Mouse (Mus musculus) intestine, embryonic 16.5 days (tissue): ENCODE data around the gene 9130023H24Rik. TPM values are rescaled to one million over a fixed set of nuclear protein-coding genes. Genes with fewer than 3 reads are reported as not detected.

Experiments
- ATAC-seq: fragments of 200-750 bp; cut with Nextera tagmentation; 2 replicates; pipeline ENCODE4 v1.8.0; 2017; ENCODE audit warnings: moderate TSS enrichment, moderate library complexity
- H3K27ac ChIP-seq: fragments of 300-500 bp; sonication (generic); 2 replicates; pipeline ENCODE4 v1.5.1; 2014; ENCODE audit warnings: mild to moderate bottlenecking, low read length
- H3K27me3 ChIP-seq: fragments of 300-500 bp; sonication (generic); replicated peaks from 2 replicates; pipeline ENCODE4 v1.6.1; 2014; ENCODE audit warnings: low read length, control low read depth, mixed read lengths; ENCODE audit not compliant: control insufficient read depth, insufficient read depth
- H3K36me3 ChIP-seq: fragments of 300-500 bp; sonication (generic); 2 replicates; pipeline ENCODE4 v1.6.1; 2014; ENCODE audit warnings: low read length, control low read depth; ENCODE audit not compliant: control insufficient read depth, insufficient read depth
- H3K4me1 ChIP-seq: fragments of 300-500 bp; sonication (generic); 2 replicates; pipeline ENCODE4 v1.6.1; 2014; ENCODE audit warnings: low read length, control low read depth, mixed read lengths; ENCODE audit not compliant: control insufficient read depth, insufficient read depth
- H3K4me2 ChIP-seq: fragments of 300-500 bp; sonication (generic); 2 replicates; pipeline ENCODE4 v1.6.1; 2014; ENCODE audit warnings: low read depth, low read length, control low read depth
- H3K4me3 ChIP-seq: fragments of 300-500 bp; sonication (generic); 2 replicates; pipeline ENCODE4 v1.5.1; 2014; ENCODE audit warnings: mild to moderate bottlenecking, low read length
- H3K9ac ChIP-seq: fragments of 300-500 bp; sonication (generic); 2 replicates; pipeline ENCODE4 v1.6.1; 2014; ENCODE audit warnings: low read depth, low read length
- H3K9me3 ChIP-seq: fragments of 300-500 bp; sonication (generic); 2 replicates; pipeline ENCODE4 v1.6.1; 2016; ENCODE audit warnings: low read length, control low read depth; ENCODE audit not compliant: control insufficient read depth
- WGBS: fragments of 180-500 bp; shearing (Covaris S2); extraction: QIAGEN DNeasy Blood & Tissue Kit; methylation state at CpG from one replicate; pipeline ENCODE4 v1.1.7; 2014; 5-methylcytosine and 5-hydroxymethylcytosine counted together
- polyA plus RNA-seq: library from polyadenylated mRNA; unstranded; fragments of >200 nt; fragmentation: Nextera tagmentation; extraction: Ambion mirVana; gene quantifications from 2 replicates; pipeline ENCODE4 v1.2.1, GENCODE M21; 2015

Gene 9130023H24Rik
- polyA plus RNA-seq, 1 experiment from 2014 or later, result 5.7 TPM

DNA sequence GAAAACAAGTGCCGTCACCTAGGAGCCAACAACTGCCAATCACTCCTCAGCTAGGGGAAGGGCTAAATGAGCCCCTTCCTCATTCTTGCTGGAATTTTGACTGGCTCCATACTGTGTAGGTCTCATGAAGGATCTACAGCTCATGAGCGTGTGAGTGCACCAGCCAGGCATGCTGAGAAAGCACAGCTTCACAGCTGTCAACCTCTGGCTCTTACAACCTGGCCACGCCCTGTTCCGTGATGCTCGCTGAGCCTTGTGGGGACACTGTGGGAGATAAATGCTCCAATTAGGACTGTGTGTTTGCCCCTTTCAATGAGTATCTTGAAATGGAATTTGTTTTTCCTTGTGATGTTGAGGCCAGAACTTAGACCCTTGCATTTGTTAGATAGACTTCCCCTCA, 12.2 kb upstream of the 9130023H24Rik start:
- Histone ChIP-seq H3K36me3 (no peaks in the 10 kb centered on the region), H3K4me2 (peak overlapping the region; percentile 34), H3K9ac (no peak overlapping the region; the same call in 1 of the 2 replicates), H3K4me3 (no peak overlapping the region), H3K27ac (no peak overlapping the region), H3K4me1 (peaks cover 16% of the 10 kb centered on the region; the same call in 1 of the 2 replicates), H3K9me3 (no peaks in the 10 kb centered on the region), H3K27me3 (no peaks in the 10 kb centered on the region)
- no peak for ATAC-seq
- 72% methylated on average over 5 of the region's 5 CpGs for WGBS

GRCm38 (mm10) chr7:128248081-128249042, 10.5 kb upstream of the 9130023H24Rik start:
- no peak for ATAC-seq
- WGBS, result 76% methylated on average over 10 of the region's 10 CpGs
- Histone ChIP-seq H3K36me3 (peaks cover 6% of the 10 kb centered on the region; the same call in 1 of the 2 replicates), H3K9ac (peak overlapping the region; percentile 85), H3K9me3 (no peaks in the 10 kb centered on the region), H3K4me2 (peak overlapping the region; percentile 63), H3K27me3 (no peaks in the 10 kb centered on the region), H3K27ac (peak overlapping the region; percentile 19; the same call in 1 of the 2 replicates), H3K4me3 (peak overlapping the region; percentile 66), H3K4me1 (peaks cover 16% of the 10 kb centered on the region; the same call in 1 of the 2 replicates)

DNA sequence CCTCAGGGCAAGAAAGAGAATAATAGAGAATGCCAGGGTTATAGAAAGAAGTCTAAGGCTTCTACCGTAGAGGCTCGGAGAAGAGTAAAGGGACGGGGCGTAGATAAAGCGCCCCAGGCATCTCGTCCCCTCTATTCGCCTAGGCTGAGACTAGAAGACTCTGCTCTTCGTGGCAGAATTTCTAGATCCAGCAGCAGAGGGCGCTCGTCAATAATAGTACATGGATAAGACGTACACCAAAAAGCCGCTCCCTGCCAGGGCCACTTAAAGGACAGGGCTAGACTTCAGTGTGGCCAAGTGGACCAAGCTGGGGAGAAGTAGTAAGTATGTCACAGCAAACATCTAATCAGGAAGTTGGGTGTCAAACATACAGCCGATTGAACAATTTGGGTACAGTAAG, 9.6 kb upstream of the 9130023H24Rik start:
- H3K9me3 ChIP-seq, result no peaks in the 10 kb centered on the region
- H3K4me1 ChIP-seq, result peaks cover 14% of the 10 kb centered on the region; the same call in 1 of the 2 replicates
- peaks cover 6% of the 10 kb centered on the region; the same call in 1 of the 2 replicates for H3K36me3 ChIP-seq
- peak; percentile 74 for ATAC-seq
- peak overlapping the region; percentile 85 for H3K9ac ChIP-seq
- H3K27ac ChIP-seq, result peak overlapping the region; percentile 97
- H3K27me3 ChIP-seq, result no peaks in the 10 kb centered on the region
- peak overlapping the region; percentile 63 for H3K4me2 ChIP-seq
- peak overlapping the region; percentile 66 for H3K4me3 ChIP-seq
- WGBS, result under 1% methylated on average over 13 of the region's 13 CpGs

DNA sequence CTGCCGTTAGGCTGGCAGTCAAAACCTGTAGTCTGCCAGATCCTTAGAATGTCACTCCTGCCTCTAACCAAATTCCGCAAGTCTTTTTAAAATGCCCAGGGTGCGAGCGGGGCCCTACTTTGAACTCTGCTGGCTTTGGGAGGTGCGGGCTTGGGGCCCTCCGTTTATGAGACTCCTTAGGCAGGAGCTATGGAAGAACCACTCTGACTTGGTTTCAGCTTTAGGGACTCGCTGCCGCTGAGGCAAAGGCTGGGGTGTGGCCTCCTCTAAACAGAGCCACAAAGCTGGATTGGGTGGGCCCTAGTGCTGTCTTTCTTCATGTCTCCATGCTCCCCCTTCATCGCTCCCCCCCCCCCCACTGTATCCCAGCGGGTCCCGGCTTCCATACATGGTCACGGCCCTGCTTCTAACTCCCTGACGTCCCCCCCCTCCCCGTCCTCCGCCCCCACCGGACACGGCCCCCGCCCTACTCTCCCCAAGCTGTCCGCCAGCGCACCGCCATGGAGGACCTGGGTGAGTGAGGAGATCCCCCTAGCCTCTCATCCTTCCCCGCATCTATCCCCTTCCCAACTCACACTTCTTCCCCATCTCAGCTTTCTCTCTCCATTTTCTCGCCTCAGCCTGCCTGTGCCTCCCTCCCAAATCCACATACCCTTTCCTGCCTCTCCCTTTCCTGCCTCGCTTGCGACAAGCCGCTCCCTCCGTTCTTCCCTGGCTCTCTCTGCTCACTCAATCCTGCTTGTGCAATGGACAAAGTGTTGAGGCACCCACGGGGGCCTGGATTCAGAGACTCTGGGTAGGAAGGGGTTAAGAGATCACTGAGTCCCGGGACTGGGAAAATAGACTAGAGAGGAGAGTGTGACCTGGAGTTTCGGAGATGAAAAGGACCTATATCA, 8.9 kb upstream of the 9130023H24Rik start, which contains the start of gene Tgfb1i1:
Tgfb1i1 (plus strand) TSS at position 317 of the 896 bp plus-strand sequence.
- peaks cover 6% of the 10 kb centered on the region; the same call in 1 of the 2 replicates for H3K36me3 ChIP-seq
- WGBS, result 2% methylated on average over 23 of the region's 30 CpGs
- peak within 1 kb of the TSS; percentile 66 for H3K4me3 ChIP-seq
- peak; percentile 83 for ATAC-seq
- H3K9ac ChIP-seq, result peak within 1 kb of the TSS; percentile 85
- H3K4me1 ChIP-seq, result peaks cover 12% of the 10 kb centered on the region; the same call in 1 of the 2 replicates
- H3K27me3 ChIP-seq, result no peaks in the 10 kb centered on the region
- peak within 1 kb of the TSS; percentile 97 for H3K27ac ChIP-seq
- no peaks in the 10 kb centered on the region for H3K9me3 ChIP-seq
- H3K4me2 ChIP-seq, result peak within 1 kb of the TSS; percentile 63

DNA sequence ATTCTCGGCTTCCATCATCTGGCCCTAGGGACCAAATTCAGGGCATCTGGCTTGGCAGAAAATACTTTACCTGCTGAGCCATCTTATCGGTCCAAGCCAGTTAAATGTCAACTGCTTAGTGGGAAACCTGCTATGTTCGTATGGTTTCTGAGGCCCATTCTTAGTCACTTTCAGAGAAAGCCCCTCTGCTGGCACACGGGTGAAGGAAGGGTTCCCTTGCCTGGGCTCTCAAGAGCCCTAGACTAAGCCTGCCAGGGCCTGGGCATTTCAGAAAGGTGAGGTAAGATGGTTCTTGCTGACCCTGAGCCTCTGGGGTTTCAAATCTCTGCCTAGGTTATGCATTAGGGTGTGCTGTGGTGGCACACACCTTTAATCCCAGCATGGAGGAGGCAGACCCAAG, 7.7 kb upstream of the 9130023H24Rik start:
- 85% methylated on average over 4 of the region's 4 CpGs for WGBS
- Histone ChIP-seq H3K4me2 (no peak overlapping the region), H3K4me3 (no peak overlapping the region), H3K27me3 (no peaks in the 10 kb centered on the region), H3K9me3 (no peaks in the 10 kb centered on the region), H3K9ac (peak overlapping the region; percentile 85; the same call in 1 of the 2 replicates), H3K4me1 (peaks cover 13% of the 10 kb centered on the region; the same call in 1 of the 2 replicates), H3K27ac (peak overlapping the region; percentile 97), H3K36me3 (peaks cover 6% of the 10 kb centered on the region; the same call in 1 of the 2 replicates)
- no peak for ATAC-seq

GRCm38 (mm10) chr7:128244410-128245025, 6.7 kb upstream of the 9130023H24Rik start:
- Histone ChIP-seq H3K27ac (no peak overlapping the region), H3K9ac (no peak overlapping the region), H3K9me3 (no peaks in the 10 kb centered on the region), H3K4me2 (no peak overlapping the region), H3K4me1 (peaks cover 16% of the 10 kb centered on the region), H3K27me3 (no peaks in the 10 kb centered on the region), H3K36me3 (peaks cover 11% of the 10 kb centered on the region; the same call in 1 of the 2 replicates), H3K4me3 (no peak overlapping the region)
- WGBS, result 89% methylated on average over 18 of the region's 18 CpGs
- ATAC-seq, result no peak

- Histone ChIP-seq H3K9me3 (no peaks in the 10 kb centered on the region), H3K4me3 (no peak overlapping the region), H3K36me3 (peaks cover 11% of the 10 kb centered on the region; the same call in 1 of the 2 replicates), H3K4me1 (peaks cover 16% of the 10 kb centered on the region), H3K4me2 (no peak overlapping the region), H3K27ac (no peak overlapping the region), H3K27me3 (no peaks in the 10 kb centered on the region), H3K9ac (no peak overlapping the region)
- 57% methylated on average over 10 of the region's 10 CpGs for WGBS
- ATAC-seq, result no peak
These were observed 6.1 kb upstream of the 9130023H24Rik start for GRCm38 (mm10) chr7:128243921-128244320.

GRCm38 (mm10) chr7:128242331-128242730, 4.5 kb upstream of the 9130023H24Rik start:
- Histone ChIP-seq H3K4me1 (peaks cover 11% of the 10 kb centered on the region), H3K9ac (no peak overlapping the region), H3K27me3 (no peaks in the 10 kb centered on the region), H3K27ac (no peak overlapping the region), H3K4me2 (no peak overlapping the region), H3K36me3 (peaks cover 11% of the 10 kb centered on the region; the same call in 1 of the 2 replicates), H3K4me3 (no peak overlapping the region), H3K9me3 (no peaks in the 10 kb centered on the region)
- 95% methylated on average over 16 of the region's 16 CpGs for WGBS
- ATAC-seq, result no peak
